Mouse (Mus musculus) embryonic facial prominence, embryonic 14.5 days (tissue): ENCODE data around the gene 2210017I01Rik. TPM values are rescaled to one million over a fixed set of nuclear protein-coding genes. Genes with fewer than 3 reads are reported as not detected.

Source experiments
- ATAC-seq: fragments of 200-750 bp; cut with Nextera tagmentation; 2 replicates; pipeline ENCODE4 v1.8.0; 2017; ENCODE audit warnings: low read depth, moderate number of reproducible peaks, moderate TSS enrichment
- DNase-seq: peaks from one replicate; pipeline ENCODE4 v3.0.0-alpha.2; 2015; ENCODE audit warnings: low spot score
- H3K27ac ChIP-seq: fragments of 300-500 bp; sonication (generic); replicated peaks from 2 replicates; pipeline ENCODE4 v1.5.1; 2014; ENCODE audit warnings: low read depth, mild to moderate bottlenecking, low read length, moderate library complexity
- H3K27me3 ChIP-seq: fragments of 300-500 bp; sonication (generic); replicated peaks from 2 replicates; pipeline ENCODE4 v1.6.1; 2014; ENCODE audit warnings: low read length; ENCODE audit not compliant: control insufficient read depth, insufficient read depth
- H3K36me3 ChIP-seq: fragments of 300-500 bp; sonication (generic); 2 replicates; pipeline ENCODE4 v1.6.1; 2014; ENCODE audit warnings: low read length, mixed read lengths; ENCODE audit not compliant: control insufficient read depth, insufficient read depth
- H3K4me1 ChIP-seq: fragments of 300-500 bp; sonication (generic); 2 replicates; pipeline ENCODE4 v1.6.1; 2014; ENCODE audit warnings: antibody characterized with exemption, low read length; ENCODE audit not compliant: control insufficient read depth, insufficient read depth
- H3K4me2 ChIP-seq: fragments of 300-500 bp; sonication (generic); 2 replicates; pipeline ENCODE4 v1.6.1; 2014; ENCODE audit warnings: low read depth, mild to moderate bottlenecking, low read length, moderate library complexity, mixed read lengths
- H3K4me3 ChIP-seq: fragments of 300-500 bp; sonication (generic); 2 replicates; pipeline ENCODE4 v1.5.1; 2014; ENCODE audit warnings: low read depth, mild to moderate bottlenecking, low read length
- H3K9ac ChIP-seq: fragments of 300-500 bp; sonication (generic); 2 replicates; pipeline ENCODE4 v1.6.1; 2014; ENCODE audit warnings: low read depth, mild to moderate bottlenecking, low read length, moderate library complexity, mixed read lengths
- H3K9me3 ChIP-seq: fragments of 300-500 bp; sonication (generic); 2 replicates; pipeline ENCODE4 v1.6.1; 2016; ENCODE audit warnings: low read length; ENCODE audit not compliant: control insufficient read depth
- WGBS: fragments of 180-500 bp; shearing (Covaris S2); extraction: QIAGEN DNeasy Blood & Tissue Kit; methylation state at CpG from one replicate; pipeline ENCODE4 v1.1.7; 2014; 5-methylcytosine and 5-hydroxymethylcytosine counted together
- polyA plus RNA-seq: library from polyadenylated mRNA; unstranded; fragments of >200 nt; fragmentation: Nextera tagmentation; extraction: Ambion mirVana; gene quantifications from 2 replicates; pipeline ENCODE4 v1.2.1, GENCODE M21; 2014

2210017I01Rik gene
- polyA plus RNA-seq, 1 experiment from 2014 or later = not detected

GRCm38 (mm10) chr3:92600456-92600855 is 6.8 kb downstream of the 2210017I01Rik start:
- no peak overlapping the region for H3K27ac ChIP-seq
- no peak overlapping the region for H3K4me2 ChIP-seq
- no peak overlapping the region for H3K9ac ChIP-seq
- H3K4me3 ChIP-seq = no peak overlapping the region
- H3K4me1 ChIP-seq = no peaks in the 10 kb centered on the region
- no peaks in the 10 kb centered on the region for H3K36me3 ChIP-seq
- DNase-seq (no peak), ATAC-seq (no peak)
- WGBS = 47% methylated on average over 1 of the region's 1 CpGs
- H3K9me3 ChIP-seq = peaks cover 4% of the 10 kb centered on the region; the same call in 1 of the 2 replicates
- H3K27me3 ChIP-seq = no peaks in the 10 kb centered on the region

DNA sequence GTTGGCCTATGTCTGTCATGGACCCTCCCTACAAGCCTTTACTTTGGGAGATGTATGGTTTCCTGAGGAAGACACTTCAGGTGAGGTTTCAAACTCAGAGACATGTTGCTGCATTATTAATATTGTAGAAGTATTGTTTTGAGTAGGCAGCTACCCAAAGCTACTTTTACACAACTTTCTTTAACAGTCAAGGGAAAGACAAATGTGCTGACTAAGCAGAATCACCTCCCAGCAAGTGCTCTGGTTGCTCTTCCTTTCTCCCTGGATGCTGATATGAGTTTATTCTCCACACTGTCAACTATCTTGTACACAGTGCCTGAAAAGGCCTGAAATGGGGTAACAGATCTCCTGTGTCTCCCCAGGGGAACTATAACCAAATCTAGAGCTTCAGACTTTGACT is 7.3 kb downstream of the 2210017I01Rik start:
- Histone ChIP-seq H3K4me2 (no peak overlapping the region), H3K27ac (no peak overlapping the region), H3K4me3 (no peak overlapping the region), H3K27me3 (no peaks in the 10 kb centered on the region), H3K4me1 (no peaks in the 10 kb centered on the region), H3K36me3 (no peaks in the 10 kb centered on the region), H3K9me3 (peaks cover 4% of the 10 kb centered on the region; the same call in 1 of the 2 replicates), H3K9ac (no peak overlapping the region)
- no peak for ATAC-seq
- DNase-seq = no peak

DNA sequence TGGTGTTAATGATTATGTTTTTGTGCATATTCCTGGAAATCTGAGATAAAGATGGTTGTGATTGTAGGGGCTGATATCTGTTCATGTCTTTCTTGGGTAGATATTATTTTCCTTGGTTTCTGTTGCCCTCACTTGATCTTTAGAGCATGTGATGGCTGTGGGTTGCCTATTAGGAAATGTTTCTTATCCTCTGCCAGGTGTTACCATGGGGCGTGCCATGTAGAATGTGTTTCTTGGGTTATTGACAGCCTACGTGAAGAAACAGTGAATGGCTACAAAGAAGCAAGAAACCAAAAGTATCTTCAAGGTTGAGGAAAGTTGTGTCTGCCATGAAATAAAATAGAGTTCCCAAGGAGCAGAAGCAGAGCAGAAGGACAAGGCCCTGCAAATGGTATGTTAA is 8.9 kb downstream of the 2210017I01Rik start:
- Histone ChIP-seq H3K9ac (no peak overlapping the region), H3K27me3 (no peaks in the 10 kb centered on the region), H3K9me3 (peaks cover 4% of the 10 kb centered on the region; the same call in 1 of the 2 replicates), H3K4me3 (no peak overlapping the region), H3K4me1 (no peaks in the 10 kb centered on the region), H3K27ac (no peak overlapping the region), H3K4me2 (no peak overlapping the region), H3K36me3 (no peaks in the 10 kb centered on the region)
- DNase-seq (no peak), ATAC-seq (no peak)
- WGBS = 84% methylated on average over 2 of the region's 2 CpGs

- Histone ChIP-seq H3K4me1 (no peaks in the 10 kb centered on the region), H3K27ac (no peak within 1 kb of the TSS), H3K9me3 (no peaks in the 10 kb centered on the region), H3K36me3 (no peaks in the 10 kb centered on the region), H3K27me3 (no peaks in the 10 kb centered on the region), H3K4me3 (no peak within 1 kb of the TSS), H3K9ac (no peak within 1 kb of the TSS), H3K4me2 (no peak within 1 kb of the TSS)
- no peak for DNase-seq
- 72% methylated on average over 1 of the region's 1 CpGs for WGBS
- no peak for ATAC-seq
Observed at GRCm38 (mm10) chr3:92588858-92589257, 18.4 kb downstream of the 2210017I01Rik start, which contains the start of gene Smcp. Gene Smcp, minus strand, starts transcription at chr3:92588997.

DNA sequence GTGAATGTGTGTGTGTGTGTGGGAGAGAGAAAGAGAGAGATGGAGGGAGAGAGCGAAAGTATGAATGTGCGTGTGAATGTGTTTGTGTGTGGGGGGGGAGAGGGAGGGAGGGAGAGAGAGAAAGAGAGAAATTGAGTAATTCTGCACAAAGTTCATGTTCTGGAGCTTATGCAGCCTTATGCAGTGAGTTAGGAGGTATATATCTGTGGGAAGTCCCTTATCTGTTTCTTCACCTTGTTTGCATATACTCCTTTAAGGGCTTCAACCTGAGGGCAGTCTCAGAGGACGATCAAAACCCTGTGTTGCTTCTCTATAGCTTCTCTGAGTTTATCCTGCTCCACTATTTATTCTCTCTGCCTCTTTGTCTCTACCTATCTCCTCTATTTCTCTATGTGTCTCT is 20.1 kb downstream of the 2210017I01Rik start:
- WGBS = 71% methylated on average over 3 of the region's 3 CpGs
- ATAC-seq = no peak
- no peaks in the 10 kb centered on the region for H3K27me3 ChIP-seq
- no peaks in the 10 kb centered on the region for H3K36me3 ChIP-seq
- no peak overlapping the region for H3K4me2 ChIP-seq
- H3K9ac ChIP-seq = no peak overlapping the region
- DNase-seq = no peak
- H3K4me1 ChIP-seq = no peaks in the 10 kb centered on the region
- no peaks in the 10 kb centered on the region for H3K9me3 ChIP-seq
- no peak overlapping the region for H3K27ac ChIP-seq
- H3K4me3 ChIP-seq = no peak overlapping the region

- H3K9me3 ChIP-seq = no peaks in the 10 kb centered on the region
- no peaks in the 10 kb centered on the region for H3K4me1 ChIP-seq
- no peak for DNase-seq
- no peaks in the 10 kb centered on the region for H3K36me3 ChIP-seq
- H3K27me3 ChIP-seq = no peaks in the 10 kb centered on the region
- ATAC-seq = no peak
- no peak overlapping the region for H3K27ac ChIP-seq
- H3K4me3 ChIP-seq = no peak overlapping the region
- H3K4me2 ChIP-seq = no peak overlapping the region
- H3K9ac ChIP-seq = no peak overlapping the region
- 28% methylated on average over 1 of the region's 1 CpGs for WGBS
Observed at GRCm38 (mm10) chr3:92585055-92585454, 22.2 kb downstream of the 2210017I01Rik start.

- WGBS = 53% methylated on average over 3 of the region's 3 CpGs
- Histone ChIP-seq H3K4me1 (no peaks in the 10 kb centered on the region), H3K4me2 (no peak overlapping the region), H3K27me3 (no peaks in the 10 kb centered on the region), H3K4me3 (no peak overlapping the region), H3K9ac (no peak overlapping the region), H3K36me3 (no peaks in the 10 kb centered on the region), H3K9me3 (no peaks in the 10 kb centered on the region), H3K27ac (no peak overlapping the region)
- no peak for DNase-seq
- no peak for ATAC-seq
Observed at GRCm38 (mm10) chr3:92583164-92583826, 24.0 kb downstream of the 2210017I01Rik start.

DNA sequence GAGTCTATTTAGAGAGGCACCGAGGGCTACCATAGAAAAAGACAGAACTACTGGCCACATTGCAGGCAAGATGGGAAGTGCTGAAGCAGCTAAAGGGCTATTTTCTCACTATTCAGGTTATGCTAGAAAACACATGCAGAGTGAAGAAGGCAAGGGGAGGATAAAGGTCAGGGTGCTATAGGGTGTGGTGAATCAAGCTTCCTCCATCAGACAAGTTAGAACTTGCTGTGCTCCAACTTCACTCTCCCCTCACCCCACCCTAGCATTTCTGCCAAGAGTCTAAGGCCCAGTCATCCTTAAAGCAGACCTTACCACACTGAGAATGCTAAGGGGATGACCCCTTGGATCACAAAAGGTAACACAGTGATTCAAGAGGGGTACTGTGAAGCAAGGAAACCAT is 27.8 kb downstream of the 2210017I01Rik start:
- Histone ChIP-seq H3K27me3 (no peaks in the 10 kb centered on the region), H3K4me3 (no peak overlapping the region), H3K36me3 (no peaks in the 10 kb centered on the region), H3K27ac (no peak overlapping the region), H3K4me1 (no peaks in the 10 kb centered on the region), H3K9ac (no peak overlapping the region), H3K9me3 (no peaks in the 10 kb centered on the region), H3K4me2 (no peak overlapping the region)
- 76% methylated on average over 1 of the region's 1 CpGs for WGBS
- no peak for ATAC-seq
- DNase-seq = no peak
